Mouse (Mus musculus): Measurements from ENCODE around the gene Kansl3. TPM values are rescaled to one million over a fixed set of nuclear protein-coding genes. Genes with fewer than 3 reads are reported as not detected.
A peak's percentile ranks its signal among the peaks of the same experiment; 100 is the strongest.

The Kansl3 gene
- polyA plus RNA-seq, 1 experiment from 2014 or later = 43.6 TPM

- Histone ChIP-seq H3K36me3 (ENCODE audit: control insufficient read depth, insufficient read depth) (peaks cover 7% of the 10 kb centered on the region), H3K4me3 (ENCODE audit: low read length) (peak overlapping the region; percentile 97), H3K9me3 (replicated peaks; ENCODE audit: control insufficient read depth, low read length) (no peaks in the 10 kb centered on the region), H3K27me3 (ENCODE audit: control insufficient read depth, insufficient read depth, low read length) (no peaks in the 10 kb centered on the region), H3K4me1 (ENCODE audit: control insufficient read depth, insufficient read depth, low read length) (peaks cover 14% of the 10 kb centered on the region), H3K9ac (ENCODE audit: low read length) (peak overlapping the region; percentile 98), H3K4me2 (ENCODE audit: low read depth, low read length) (peak overlapping the region; percentile 91), H3K27ac (ENCODE audit: low read length) (peak overlapping the region; percentile 85)
- WGBS = 3% methylated on average over 52 of the region's 55 CpGs
- peak; percentile 85 for ATAC-seq (replicated peaks; ENCODE audit: extremely low read depth, insufficient read depth, low FRiP score)
Observed at GRCm38 (mm10) chr1:36368112-36368968, 641 bp downstream of the Kansl3 start.

- peak overlapping the region; percentile 97 for H3K4me3 ChIP-seq (ENCODE audit: low read length)
- peaks cover 14% of the 10 kb centered on the region for H3K4me1 ChIP-seq (ENCODE audit: control insufficient read depth, insufficient read depth, low read length)
- WGBS = 38% methylated on average over 12 of the region's 12 CpGs
- H3K9ac ChIP-seq (ENCODE audit: low read length) = peak overlapping the region; percentile 98
- peaks cover 7% of the 10 kb centered on the region for H3K36me3 ChIP-seq (ENCODE audit: control insufficient read depth, insufficient read depth)
- ATAC-seq (replicated peaks; ENCODE audit: extremely low read depth, insufficient read depth, low FRiP score) = no peak
- H3K27ac ChIP-seq (ENCODE audit: low read length) = peak overlapping the region; percentile 85
- H3K4me2 ChIP-seq (ENCODE audit: low read depth, low read length) = peak overlapping the region; percentile 91
- no peaks in the 10 kb centered on the region for H3K27me3 ChIP-seq (ENCODE audit: control insufficient read depth, insufficient read depth, low read length)
- H3K9me3 ChIP-seq (replicated peaks; ENCODE audit: control insufficient read depth, low read length) = no peaks in the 10 kb centered on the region
Observed at GRCm38 (mm10) chr1:36367698-36368097, 1.3 kb downstream of the Kansl3 start.

GRCm38 (mm10) chr1:36356955-36357695 lies 11.9 kb downstream of the Kansl3 start:
- Histone ChIP-seq H3K4me1 (ENCODE audit: control insufficient read depth, insufficient read depth, low read length) (no peaks in the 10 kb centered on the region), H3K36me3 (ENCODE audit: control insufficient read depth, insufficient read depth) (peaks cover 48% of the 10 kb centered on the region), H3K4me3 (ENCODE audit: low read length) (no peak overlapping the region), H3K27me3 (ENCODE audit: control insufficient read depth, insufficient read depth, low read length) (no peaks in the 10 kb centered on the region), H3K9me3 (replicated peaks; ENCODE audit: control insufficient read depth, low read length) (no peaks in the 10 kb centered on the region), H3K4me2 (ENCODE audit: low read depth, low read length) (no peak overlapping the region), H3K27ac (ENCODE audit: low read length) (no peak overlapping the region), H3K9ac (ENCODE audit: low read length) (no peak overlapping the region)
- no peak for ATAC-seq (replicated peaks; ENCODE audit: extremely low read depth, insufficient read depth, low FRiP score)
- WGBS = 86% methylated on average over 5 of the region's 5 CpGs

- Histone ChIP-seq H3K4me2 (ENCODE audit: low read depth, low read length) (no peak overlapping the region), H3K9ac (ENCODE audit: low read length) (no peak overlapping the region)
Observed at GRCm38 (mm10) chr1:36352351-36352750, 16.6 kb downstream of the Kansl3 start.

GRCm38 (mm10) chr1:36342547-36342946 lies 26.4 kb downstream of the Kansl3 start:
- ATAC-seq (replicated peaks; ENCODE audit: extremely low read depth, insufficient read depth, low FRiP score) = no peak

More at GRCm38 (mm10) chr1:36352351-36352750, 16.6 kb downstream of the Kansl3 start:
- H3K27ac ChIP-seq (ENCODE audit: low read length) = no peak overlapping the region
- WGBS = 83% methylated on average over 4 of the region's 4 CpGs
- no peaks in the 10 kb centered on the region for H3K4me1 ChIP-seq (ENCODE audit: control insufficient read depth, insufficient read depth, low read length)
- peaks cover 79% of the 10 kb centered on the region for H3K36me3 ChIP-seq (ENCODE audit: control insufficient read depth, insufficient read depth)
- no peak overlapping the region for H3K4me3 ChIP-seq (ENCODE audit: low read length)
- no peaks in the 10 kb centered on the region for H3K27me3 ChIP-seq (ENCODE audit: control insufficient read depth, insufficient read depth, low read length)
- no peak for ATAC-seq (replicated peaks; ENCODE audit: extremely low read depth, insufficient read depth, low FRiP score)
- no peaks in the 10 kb centered on the region for H3K9me3 ChIP-seq (replicated peaks; ENCODE audit: control insufficient read depth, low read length)

GRCm38 (mm10) chr1:36332955-36333887 lies 35.8 kb downstream of the Kansl3 start:
- H3K27ac ChIP-seq (ENCODE audit: low read length) = peak overlapping the region; percentile 56; the same call in 1 of the 2 replicates
- H3K4me1 ChIP-seq (ENCODE audit: control insufficient read depth, insufficient read depth, low read length) = peaks cover 12% of the 10 kb centered on the region
- no peaks in the 10 kb centered on the region for H3K27me3 ChIP-seq (ENCODE audit: control insufficient read depth, insufficient read depth, low read length)
- no peak overlapping the region for H3K4me2 ChIP-seq (ENCODE audit: low read depth, low read length)
- peak; percentile 57; the same call in 1 of the 2 replicates for ATAC-seq (replicated peaks; ENCODE audit: extremely low read depth, insufficient read depth, low FRiP score)
- 69% methylated on average over 14 of the region's 14 CpGs for WGBS
- H3K9me3 ChIP-seq (replicated peaks; ENCODE audit: control insufficient read depth, low read length) = no peaks in the 10 kb centered on the region
- H3K4me3 ChIP-seq (ENCODE audit: low read length) = no peak overlapping the region
- no peak overlapping the region for H3K9ac ChIP-seq (ENCODE audit: low read length)
- peaks cover 38% of the 10 kb centered on the region for H3K36me3 ChIP-seq (ENCODE audit: control insufficient read depth, insufficient read depth)

More at GRCm38 (mm10) chr1:36342547-36342946, 26.4 kb downstream of the Kansl3 start:
- Histone ChIP-seq H3K4me1 (ENCODE audit: control insufficient read depth, insufficient read depth, low read length) (no peaks in the 10 kb centered on the region), H3K9me3 (replicated peaks; ENCODE audit: control insufficient read depth, low read length) (no peaks in the 10 kb centered on the region), H3K27me3 (ENCODE audit: control insufficient read depth, insufficient read depth, low read length) (no peaks in the 10 kb centered on the region), H3K9ac (ENCODE audit: low read length) (no peak overlapping the region), H3K4me2 (ENCODE audit: low read depth, low read length) (no peak overlapping the region), H3K27ac (ENCODE audit: low read length) (no peak overlapping the region), H3K4me3 (ENCODE audit: low read length) (no peak overlapping the region), H3K36me3 (ENCODE audit: control insufficient read depth, insufficient read depth) (peaks cover 86% of the 10 kb centered on the region)
- WGBS = 88% methylated on average over 6 of the region's 6 CpGs

- peaks cover 12% of the 10 kb centered on the region for H3K4me1 ChIP-seq (ENCODE audit: control insufficient read depth, insufficient read depth, low read length)
- no peak overlapping the region for H3K4me3 ChIP-seq (ENCODE audit: low read length)
- H3K4me2 ChIP-seq (ENCODE audit: low read depth, low read length) = no peak overlapping the region
- peaks cover 26% of the 10 kb centered on the region for H3K36me3 ChIP-seq (ENCODE audit: control insufficient read depth, insufficient read depth)
- no peak overlapping the region for H3K9ac ChIP-seq (ENCODE audit: low read length)
- H3K27ac ChIP-seq (ENCODE audit: low read length) = no peak overlapping the region
- H3K9me3 ChIP-seq (replicated peaks; ENCODE audit: control insufficient read depth, low read length) = no peaks in the 10 kb centered on the region
- ATAC-seq (replicated peaks; ENCODE audit: extremely low read depth, insufficient read depth, low FRiP score) = no peak
- H3K27me3 ChIP-seq (ENCODE audit: control insufficient read depth, insufficient read depth, low read length) = no peaks in the 10 kb centered on the region
- 75% methylated on average over 6 of the region's 6 CpGs for WGBS
Observed at GRCm38 (mm10) chr1:36331743-36332142, 37.2 kb downstream of the Kansl3 start.

- WGBS = 90% methylated on average over 2 of the region's 2 CpGs
Observed at GRCm38 (mm10) chr1:36326815-36327214, 42.2 kb downstream of the Kansl3 start.

More at GRCm38 (mm10) chr1:36326815-36327214, 42.2 kb downstream of the Kansl3 start:
- H3K4me1 ChIP-seq (ENCODE audit: control insufficient read depth, insufficient read depth, low read length) = peaks cover 16% of the 10 kb centered on the region
- no peak overlapping the region for H3K4me2 ChIP-seq (ENCODE audit: low read depth, low read length)
- peaks cover 10% of the 10 kb centered on the region for H3K36me3 ChIP-seq (ENCODE audit: control insufficient read depth, insufficient read depth)
- H3K4me3 ChIP-seq (ENCODE audit: low read length) = no peak overlapping the region
- no peak overlapping the region for H3K9ac ChIP-seq (ENCODE audit: low read length)
- no peak overlapping the region for H3K27ac ChIP-seq (ENCODE audit: low read length)
- ATAC-seq (replicated peaks; ENCODE audit: extremely low read depth, insufficient read depth, low FRiP score) = no peak
- no peaks in the 10 kb centered on the region for H3K27me3 ChIP-seq (ENCODE audit: control insufficient read depth, insufficient read depth, low read length)
- no peaks in the 10 kb centered on the region for H3K9me3 ChIP-seq (replicated peaks; ENCODE audit: control insufficient read depth, low read length)
